Mouse (Mus musculus): Measurements from ENCODE around the gene Agap1.

DNA sequence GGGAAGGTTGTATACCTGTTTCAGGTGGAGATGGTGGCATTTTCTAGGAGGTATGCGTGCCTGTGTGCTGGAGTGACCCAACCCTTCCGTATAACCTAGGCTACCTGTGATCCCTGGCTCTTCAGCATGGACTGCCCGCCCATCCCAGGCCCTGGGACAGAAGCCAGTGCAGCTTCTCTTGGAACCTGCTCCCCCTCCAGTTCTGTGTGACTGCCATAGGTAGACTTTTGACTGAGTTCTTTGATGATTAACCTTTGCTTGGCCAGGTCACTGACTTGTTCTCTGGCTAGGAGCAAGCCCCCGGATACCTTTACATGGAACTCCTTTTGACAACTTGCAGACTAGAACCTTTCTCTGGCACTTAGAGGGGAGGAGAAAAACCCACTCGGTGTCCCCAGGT lies 19.3 kb downstream of the Agap1 start:
- TF ChIP-seq POLR2A (IDR thresholded peaks at IDR 0.05; ENCODE audit: extremely low read depth, insufficient read depth, low read length) (no peak), CTCF (IDR thresholded peaks at IDR 0.05; ENCODE audit: extremely low read depth, insufficient read depth, low read length) (no peak)

Measured in cortical plate, adult 2 months (tissue).